Mouse (Mus musculus) cerebellum, adult 2 months (tissue): ENCODE results near the gene Hdac7.

ENCODE experiments used
- CTCF ChIP-seq: fragments of 200-500 bp; IDR thresholded peaks from 2 replicates; pipeline ENCODE4 v1.5.1; 2011; ENCODE audit warnings: low read depth, mild to moderate bottlenecking, control low read depth, low read length, moderate library complexity, borderline replicate concordance; ENCODE audit not compliant: insufficient read depth
- POLR2A ChIP-seq: fragments of 200-500 bp; IDR thresholded peaks from 2 replicates; pipeline ENCODE4 v1.6.1; 2011; ENCODE audit warnings: low read length, control low read depth, borderline replicate concordance; ENCODE audit not compliant: insufficient read depth

GRCm38 (mm10) chr15:97832764-97833479 lies 11.4 kb downstream of the Hdac7 start:
- TF ChIP-seq CTCF = no peak
- TF ChIP-seq POLR2A = no peak
